Mouse (Mus musculus): ENCODE results near the gene Slc35e3.

DNA sequence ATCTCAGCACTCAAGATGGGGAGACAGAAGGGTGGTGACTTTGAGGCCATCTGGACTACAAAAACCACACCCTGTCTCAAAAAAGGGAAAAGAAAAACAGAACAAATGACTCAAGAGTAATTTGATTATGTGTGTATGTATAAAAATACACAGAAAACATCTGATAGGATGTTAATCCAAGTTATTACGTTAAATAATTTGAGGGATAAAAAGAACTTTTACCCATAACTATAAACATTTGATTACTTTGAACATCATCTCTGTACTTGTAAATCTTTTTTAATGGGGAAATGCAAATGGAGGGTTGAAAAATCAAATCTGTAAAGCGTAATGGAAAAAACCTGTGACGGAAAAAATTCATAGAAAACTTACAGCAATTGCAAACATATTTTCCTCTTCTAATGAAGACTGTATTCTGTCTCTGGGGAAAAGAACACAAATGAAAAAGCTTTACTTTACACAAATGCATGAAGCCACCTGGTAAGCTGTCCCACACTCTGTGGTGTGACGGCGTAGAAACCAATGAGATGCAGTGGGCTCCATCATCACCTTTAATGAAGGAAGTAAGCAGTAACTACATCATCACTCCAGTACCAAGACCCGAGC, 34.2 kb upstream of the Slc35e3 start:
- TF ChIP-seq CTCF (IDR thresholded peaks at IDR 0.05; ENCODE audit: low read depth, low read length) (no peak), POLR2A (IDR thresholded peaks at IDR 0.05; ENCODE audit: insufficient read depth, low read length) (no peak)
